Mouse (Mus musculus) layer of hippocampus, postnatal 10 days (tissue): ENCODE data around the gene Mbd3. TPM values are rescaled to one million over a fixed set of nuclear protein-coding genes. Genes with fewer than 3 reads are reported as not detected.

Experiments
- DNase-seq, 2 experiments: peaks; one replicate each; pipeline ENCODE4 v3.0.0; 2021; ENCODE audit warnings: low spot score in 2 of 2
- total RNA-seq, 2 experiments: library from RNA; stranded (reverse); gene quantifications; 2 replicates each; pipeline ENCODE4 v1.2.3; 2021

The Mbd3 gene
- total RNA-seq, 2 experiments from 2014 or later = 119 to 129 TPM

GRCm38 (mm10) chr10:80425041-80425440 is 25.7 kb upstream of the Mbd3 start:
- DNase-seq = no peak

DNA sequence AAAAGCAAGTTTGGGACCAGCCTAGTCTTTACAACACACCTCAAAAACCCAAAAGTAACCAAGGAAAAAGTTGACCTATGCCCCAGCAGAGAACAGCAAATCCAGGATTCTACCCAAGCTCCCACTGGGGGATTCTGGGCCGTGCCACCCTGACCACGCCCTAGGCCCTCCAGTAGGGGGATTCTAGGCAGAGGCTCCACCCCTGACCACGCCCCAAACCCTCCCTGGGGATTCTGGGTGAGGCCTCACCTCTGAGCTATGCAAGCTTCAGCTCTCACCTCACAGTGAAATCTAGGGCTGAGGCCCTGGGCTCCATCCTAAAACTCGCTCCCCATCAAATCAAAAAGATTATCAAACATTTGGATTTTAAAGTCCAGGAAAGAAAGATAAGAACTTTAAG is 24.2 kb upstream of the Mbd3 start:
- DNase-seq = no peak

GRCm38 (mm10) chr10:80421651-80422472 is 22.5 kb upstream of the Mbd3 start:
- no peak for DNase-seq

GRCm38 (mm10) chr10:80421208-80421607 is 21.9 kb upstream of the Mbd3 start:
- no peak for DNase-seq

- DNase-seq = no peak
These were observed 21.4 kb upstream of the Mbd3 start for GRCm38 (mm10) chr10:80420729-80421128.

- DNase-seq = no peak
These were observed 20.1 kb upstream of the Mbd3 start for GRCm38 (mm10) chr10:80419419-80419818.

- peak in 1 of 2 experiments; percentile 59 for DNase-seq
These were observed 19.0 kb upstream of the Mbd3 start for GRCm38 (mm10) chr10:80418311-80418710.

- no peak for DNase-seq
These were observed 18.5 kb upstream of the Mbd3 start for GRCm38 (mm10) chr10:80417841-80418240.

DNA sequence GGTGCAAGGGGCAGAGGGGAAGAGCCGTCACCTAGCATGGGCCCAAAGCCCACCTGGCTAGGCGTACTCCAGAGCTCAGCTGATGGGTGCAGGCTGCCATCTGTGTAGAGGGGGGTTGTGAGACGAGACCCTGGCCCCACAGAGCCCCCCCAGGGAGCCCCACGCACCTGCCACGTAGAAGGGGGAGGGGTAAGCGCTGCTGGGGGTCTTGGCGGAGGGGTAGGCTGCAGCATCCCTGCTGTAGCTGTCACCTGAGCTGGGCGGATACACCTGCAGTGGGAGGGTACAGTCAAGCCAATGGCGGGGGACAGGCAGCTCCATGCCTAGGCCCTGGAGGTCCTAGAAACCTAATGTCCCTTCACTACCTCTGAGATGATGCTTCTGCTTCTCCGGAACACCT is 18.0 kb upstream of the Mbd3 start:
- no peak for DNase-seq

- DNase-seq = no peak
These were observed 16.2 kb upstream of the Mbd3 start for GRCm38 (mm10) chr10:80415566-80415965.

- DNase-seq = peak; percentile 85 to 89
These were observed 13.5 kb upstream of the Mbd3 start for GRCm38 (mm10) chr10:80412656-80413541.

- no peak for DNase-seq
These were observed 8.6 kb upstream of the Mbd3 start for GRCm38 (mm10) chr10:80407924-80408323.

- peak; percentile 88 to 93 for DNase-seq
These were observed 7.5 kb upstream of the Mbd3 start, which contains the start of gene Uqcr11 for GRCm38 (mm10) chr10:80406684-80407501. Gene Uqcr11 (minus strand): TSS chr10:80406830.

- no peak for DNase-seq
These were observed 6.3 kb upstream of the Mbd3 start for GRCm38 (mm10) chr10:80405481-80406173.

DNA sequence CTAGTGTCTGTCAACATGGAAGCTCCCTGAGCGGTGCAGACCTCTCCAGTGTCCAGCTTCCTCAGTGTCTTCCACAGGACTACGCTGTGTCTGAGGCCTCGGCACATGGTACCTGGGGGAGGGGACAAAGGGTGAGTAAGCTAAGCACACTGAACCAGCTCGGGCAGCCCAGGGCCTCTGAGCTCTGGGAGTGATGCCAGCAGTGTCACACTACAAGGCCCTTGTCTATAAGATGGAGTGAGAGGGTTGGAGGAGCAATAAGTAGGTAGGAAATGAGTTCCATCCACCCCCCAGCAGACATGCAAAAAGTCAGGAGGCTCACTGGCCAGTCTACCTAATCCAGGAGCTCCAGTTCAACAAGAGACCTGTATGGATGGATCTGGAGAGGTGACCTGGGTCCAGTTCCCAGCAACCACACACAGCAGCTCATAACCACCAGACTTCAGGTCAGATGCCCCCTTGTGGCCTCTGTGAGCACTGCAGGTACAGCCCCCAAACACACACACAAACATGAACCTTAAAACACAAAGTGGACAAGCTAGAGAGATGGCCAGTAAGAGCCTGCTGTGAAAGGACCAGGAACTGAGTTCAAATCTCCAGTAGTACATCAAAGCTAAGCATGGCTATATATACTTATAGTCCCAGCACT is 3.8 kb upstream of the Mbd3 start:
- DNase-seq = no peak

- DNase-seq = no peak
These were observed 1.4 kb upstream of the Mbd3 start for GRCm38 (mm10) chr10:80400704-80401161.

DNA sequence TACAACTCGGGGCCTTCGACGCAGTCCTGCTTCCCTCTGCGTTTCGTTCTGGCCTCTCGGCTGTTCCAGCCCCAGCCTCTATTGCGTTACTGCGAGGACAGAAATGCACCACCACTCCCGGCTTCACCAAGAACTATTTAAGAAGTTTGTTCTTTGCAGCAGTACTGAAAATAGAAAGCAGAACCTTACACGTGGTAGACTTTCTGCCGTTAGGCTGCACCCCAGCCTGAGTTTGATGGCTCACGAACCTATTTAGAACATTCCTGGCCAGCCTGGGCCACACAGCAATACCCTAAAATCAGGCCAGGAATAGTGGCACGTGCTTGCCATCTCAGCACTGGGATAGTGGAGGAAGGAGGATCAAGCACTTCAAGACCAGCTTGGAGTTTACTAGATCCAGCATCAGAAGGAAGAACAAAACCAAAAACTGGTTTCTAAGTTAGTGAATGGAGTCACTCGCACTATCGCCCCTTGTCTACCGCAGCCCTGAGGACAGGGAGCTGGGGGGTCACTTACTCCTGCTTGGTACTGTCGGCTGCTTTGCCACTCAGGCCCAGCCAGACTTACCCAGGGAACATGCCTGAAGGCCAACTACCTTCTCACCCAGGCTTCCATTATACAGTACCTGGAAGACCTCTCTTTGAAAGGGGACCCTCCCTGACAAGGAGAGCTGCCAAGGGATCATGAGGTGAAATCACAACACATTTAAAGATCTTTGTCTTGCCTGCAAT is 788 bp upstream of the Mbd3 start:
- DNase-seq = no peak

- DNase-seq = peak; percentile 97 to 98
These were observed 595 bp downstream of the Mbd3 start for GRCm38 (mm10) chr10:80398719-80399190.

DNA sequence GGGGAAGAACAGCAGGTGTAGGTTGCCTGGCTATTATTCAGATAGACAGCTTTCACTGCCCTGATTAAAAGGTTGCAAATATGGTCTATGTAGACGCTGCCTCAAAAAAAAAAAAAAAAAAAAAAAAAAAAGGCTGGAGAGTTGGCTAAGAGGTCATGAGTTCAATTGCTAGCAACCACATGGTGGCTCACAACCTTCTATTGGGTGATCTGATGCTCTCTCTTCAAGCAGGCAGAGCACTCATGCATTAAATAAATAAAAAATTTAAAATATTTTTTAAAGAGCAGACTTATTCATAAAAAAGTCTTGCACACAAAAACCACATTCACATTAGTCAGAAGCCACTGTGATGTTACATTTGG is 1.2 kb downstream of the Mbd3 start:
- no peak for DNase-seq
